Mouse (Mus musculus) T-helper 1 cell (primary cell): ENCODE data around the gene Entpd5.
"Not testable (repeated sequence)": the region's sequence is repeated elsewhere in the genome, so short reads cannot be mapped to it uniquely, and the experiment has no call there.

Experiments used
- in situ Hi-C: fragments of 300-600 bp; cut with MboI, MseI; formaldehyde crosslinking; loops from one replicate; pipeline ENCODE4 v1.15.1; 2025; ENCODE audit warnings: high pct_unique_total_duplicates

Gene Entpd5

DNA sequence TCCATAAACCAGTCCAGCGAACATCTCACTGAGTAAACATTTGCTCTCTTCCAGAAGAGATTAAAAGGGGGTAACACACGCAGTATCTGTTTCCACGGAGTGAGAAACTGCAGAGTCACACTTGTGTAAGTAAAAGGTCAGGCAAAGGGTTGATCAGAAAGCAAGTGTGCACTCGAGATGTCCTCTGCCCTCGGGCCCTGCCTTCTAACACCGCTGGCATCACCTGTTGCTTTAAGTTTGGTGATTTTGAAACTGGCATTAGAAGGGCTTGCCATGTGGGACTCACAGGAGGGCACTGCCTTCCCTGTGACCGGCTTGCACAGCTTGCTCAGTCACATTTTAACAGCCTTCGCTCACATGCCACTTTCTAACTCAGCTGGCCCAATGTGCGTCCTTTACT is 9.2 kb downstream of the Entpd5 start:
- in situ Hi-C loops: no loop called here

DNA sequence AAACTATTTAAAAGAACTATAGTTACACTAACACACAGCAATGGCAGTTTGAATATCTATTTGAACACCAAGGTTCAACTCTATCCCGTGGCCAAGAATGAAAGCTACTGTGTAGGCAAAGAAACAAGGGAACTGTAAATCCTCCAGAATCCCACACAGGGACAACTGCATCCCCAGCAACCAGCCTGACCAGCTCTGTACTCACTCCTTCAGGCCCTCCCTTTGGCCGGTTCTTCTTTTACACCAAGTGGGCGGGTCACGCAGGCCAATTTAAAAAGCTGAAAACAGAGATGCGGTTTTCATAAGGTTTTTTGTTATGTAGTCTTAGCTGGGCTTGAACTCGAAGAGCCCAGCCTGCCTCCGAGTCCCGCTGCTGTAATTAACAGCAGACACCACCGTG is 9.7 kb downstream of the Entpd5 start:
- in situ Hi-C loops: no loop called here

DNA sequence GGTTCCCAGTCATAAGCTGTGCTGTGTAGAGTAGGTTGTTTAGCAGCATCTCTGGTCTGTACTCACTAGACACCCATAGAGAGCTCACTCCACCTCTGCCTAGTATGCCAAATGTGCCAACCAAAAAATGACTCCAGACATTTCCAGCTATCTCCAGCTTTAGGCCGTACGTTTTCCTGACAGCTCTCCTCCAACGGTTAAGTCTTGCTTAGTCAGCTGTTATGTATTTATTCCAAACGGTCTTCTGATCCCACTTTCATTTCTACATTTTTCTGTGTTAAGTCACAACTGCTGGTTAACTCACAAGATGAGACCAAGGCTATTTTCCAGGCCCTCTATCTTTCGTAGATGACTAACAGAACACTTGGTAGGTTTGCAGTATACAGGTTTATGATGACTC is 10.2 kb downstream of the Entpd5 start:
- in situ Hi-C loops: no loop called here

- in situ Hi-C loops: no loop called here
Observed at GRCm38 (mm10) chr12:84397685-84398084, 11.1 kb downstream of the Entpd5 start.

DNA sequence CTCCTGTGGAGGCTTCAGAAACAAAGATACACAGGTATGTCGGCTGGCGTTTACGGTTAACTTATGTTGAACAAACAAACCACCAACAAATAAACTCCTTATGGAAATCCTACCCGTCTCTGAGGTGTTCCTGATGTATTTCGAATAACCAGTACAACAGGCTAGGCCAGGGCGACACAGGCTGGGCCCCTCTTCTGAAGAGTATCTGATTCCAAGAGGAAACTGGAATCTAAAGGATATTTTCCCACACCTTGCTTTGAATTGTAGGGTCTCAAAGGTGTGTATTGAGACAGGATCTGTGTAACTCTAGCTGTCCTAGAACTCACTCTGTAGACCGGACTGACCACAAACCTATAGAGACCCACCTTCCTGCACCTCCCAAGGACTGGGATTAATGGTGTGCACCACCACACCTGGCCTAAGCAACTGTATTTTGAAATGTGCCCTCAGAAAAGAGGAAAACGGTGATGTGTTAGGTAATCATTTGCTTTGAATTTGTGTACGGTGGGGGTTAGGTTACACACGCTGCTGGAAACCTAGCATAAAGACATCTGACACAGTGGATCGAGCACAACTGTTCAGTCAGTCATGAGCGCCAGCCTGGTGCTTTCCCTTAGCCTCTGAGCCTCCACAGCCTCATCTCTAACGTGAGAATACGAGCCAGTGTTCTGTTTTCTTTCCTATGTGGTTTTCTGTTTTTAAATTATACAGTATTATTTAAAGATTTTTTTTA is 11.7 kb downstream of the Entpd5 start:
- in situ Hi-C loops: no loop called here

- in situ Hi-C loops: no loop called here
Observed at GRCm38 (mm10) chr12:84393847-84394246, 15.0 kb downstream of the Entpd5 start.

DNA sequence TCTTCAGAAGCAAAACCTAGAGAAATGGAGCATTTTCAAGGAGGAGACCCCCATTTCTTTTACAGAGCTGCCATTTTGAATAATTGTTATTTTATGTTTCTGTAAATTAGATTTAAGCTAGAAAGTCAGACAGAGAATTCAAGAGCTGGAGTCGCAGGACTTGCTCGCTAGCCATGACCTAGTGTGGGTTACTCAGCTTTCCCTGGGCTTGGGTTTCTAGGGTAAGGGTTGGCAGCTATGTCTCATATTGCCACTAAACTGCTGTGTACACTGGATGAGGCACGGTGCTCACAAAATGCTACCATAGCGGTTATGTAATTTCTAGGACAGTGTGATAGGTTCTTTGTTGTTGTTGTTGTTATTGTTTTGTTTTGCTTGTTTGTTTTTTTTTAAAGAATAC is 16.1 kb downstream of the Entpd5 start:
- in situ Hi-C loops: no loop called here

DNA sequence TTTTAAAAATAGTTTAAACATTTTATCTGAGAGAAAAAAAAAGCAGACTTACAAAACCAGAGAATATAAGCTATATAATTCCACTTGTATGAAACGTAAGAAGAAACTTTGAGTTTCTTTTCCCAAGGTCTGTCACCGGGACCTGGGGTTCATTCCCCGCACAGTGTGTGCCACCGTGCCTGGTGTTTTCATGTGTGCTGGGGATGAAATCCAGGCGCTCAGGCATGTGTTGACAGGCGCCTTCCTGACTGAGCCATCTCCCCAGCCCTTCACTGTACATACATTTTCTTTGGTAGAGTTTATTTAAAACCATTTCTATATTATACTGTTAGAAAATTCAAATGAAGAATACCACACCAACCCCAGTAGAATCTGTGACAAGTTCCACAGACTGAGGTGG is 18.5 kb downstream of the Entpd5 start:
- in situ Hi-C loops: no loop called here

DNA sequence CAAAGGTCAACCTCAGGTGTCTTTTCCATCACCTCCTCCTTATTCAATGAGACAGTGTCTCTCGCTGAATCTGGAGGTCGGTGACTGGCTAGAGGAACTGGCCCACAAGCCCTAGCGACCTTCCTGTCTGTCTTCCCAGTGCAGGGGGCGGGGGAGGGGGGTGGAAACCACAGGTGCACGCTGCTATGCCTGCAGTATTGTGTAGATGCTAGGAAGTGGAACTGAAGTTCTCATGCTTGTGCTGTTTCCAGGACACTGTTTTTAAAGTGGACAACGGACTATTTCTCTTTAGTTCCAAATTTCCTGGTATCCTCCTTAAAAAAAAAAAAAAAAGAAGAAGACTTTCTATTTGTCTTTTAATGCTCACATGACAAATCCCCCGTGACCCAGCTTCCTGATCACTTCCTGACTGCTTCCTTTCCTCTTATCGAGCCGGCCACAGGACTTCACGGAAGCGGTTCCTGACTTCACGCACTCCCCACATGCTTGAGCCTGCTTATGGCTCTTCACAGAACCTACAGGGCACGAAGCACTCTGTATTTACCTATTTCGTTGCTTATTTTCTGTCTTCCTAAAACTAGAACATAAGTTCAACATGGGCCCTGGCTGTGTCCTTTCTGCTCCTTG is 19.9 kb downstream of the Entpd5 start:
- in situ Hi-C loops: no loop called here

GRCm38 (mm10) chr12:84388097-84388496 is 20.7 kb downstream of the Entpd5 start:
- in situ Hi-C loops: no loop called here

- in situ Hi-C loops: no loop called here
Observed at GRCm38 (mm10) chr12:84385408-84385807, 23.4 kb downstream of the Entpd5 start.

GRCm38 (mm10) chr12:84384644-84385081 is 24.2 kb downstream of the Entpd5 start:
- in situ Hi-C loops: no loop called here

DNA sequence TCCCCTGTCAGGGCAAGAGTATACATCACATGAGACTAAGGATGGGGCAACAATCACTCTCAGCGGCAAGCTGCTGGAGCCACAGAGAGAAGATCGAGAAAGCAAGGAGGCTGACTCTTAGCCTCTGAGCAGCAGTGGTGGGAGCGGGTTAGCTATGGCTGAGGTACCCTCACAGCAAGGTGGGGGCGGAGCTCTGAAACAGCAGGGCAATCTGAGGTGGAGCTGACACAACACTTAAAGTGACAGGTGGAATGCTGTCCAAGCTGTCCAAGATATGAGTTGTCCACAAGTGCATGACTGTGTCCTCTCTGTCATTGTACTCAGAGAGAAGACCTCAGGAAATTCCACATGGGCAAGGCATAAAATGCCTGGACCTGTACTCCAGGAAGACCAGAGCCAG is 26.5 kb downstream of the Entpd5 start:
- in situ Hi-C loops: no loop called here

DNA sequence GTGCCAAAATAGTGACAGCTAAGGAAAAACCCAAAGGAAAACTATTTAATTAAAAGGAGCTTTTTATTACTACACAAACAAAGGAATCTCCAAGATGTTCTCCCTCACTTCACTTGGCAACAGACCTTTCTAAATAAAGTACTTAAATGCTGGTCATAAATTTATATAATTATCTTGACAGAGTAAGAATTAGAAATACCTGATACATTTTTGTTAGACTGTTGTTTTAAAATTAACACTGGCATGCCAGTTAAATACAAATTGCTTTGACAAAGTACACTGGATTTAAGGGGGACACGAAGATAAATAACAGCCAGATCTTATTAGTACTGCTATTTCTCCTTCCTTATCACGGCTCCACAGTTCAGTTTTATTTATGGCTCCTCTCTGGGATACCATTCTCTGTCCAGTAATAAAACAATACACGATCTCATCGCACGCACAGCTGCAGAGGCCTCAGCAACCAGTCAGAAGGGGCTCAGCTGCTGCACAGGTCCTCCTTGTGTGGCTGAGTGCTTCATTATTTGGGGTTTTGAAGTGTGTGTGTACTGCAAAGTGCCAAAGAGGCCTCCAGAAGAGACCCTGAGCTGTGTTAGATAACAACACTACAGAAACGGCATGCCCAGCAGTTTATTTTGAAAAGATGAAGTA is 34.9 kb downstream of the Entpd5 start:
- in situ Hi-C loops: no loop called here

DNA sequence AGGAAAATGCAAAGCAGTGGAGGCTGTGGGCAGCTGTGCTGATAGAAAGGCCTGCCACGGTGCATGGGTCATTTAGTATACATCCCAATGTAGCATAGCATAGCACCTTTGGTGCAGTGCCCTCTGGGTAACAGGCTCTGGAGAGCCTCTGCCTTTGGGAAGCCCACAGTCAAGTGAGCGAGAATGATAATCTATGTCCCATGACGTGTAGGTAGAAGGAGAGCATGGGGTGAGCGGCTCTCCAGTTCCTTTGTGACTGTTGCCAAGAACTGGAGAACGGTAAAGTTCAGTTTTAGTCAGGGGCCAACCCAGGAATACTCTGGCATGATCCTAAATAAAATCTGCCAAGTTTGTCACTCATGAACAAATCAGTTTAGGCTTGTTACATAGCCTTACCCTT is 37.2 kb downstream of the Entpd5 start:
- in situ Hi-C loops: no loop called here

DNA sequence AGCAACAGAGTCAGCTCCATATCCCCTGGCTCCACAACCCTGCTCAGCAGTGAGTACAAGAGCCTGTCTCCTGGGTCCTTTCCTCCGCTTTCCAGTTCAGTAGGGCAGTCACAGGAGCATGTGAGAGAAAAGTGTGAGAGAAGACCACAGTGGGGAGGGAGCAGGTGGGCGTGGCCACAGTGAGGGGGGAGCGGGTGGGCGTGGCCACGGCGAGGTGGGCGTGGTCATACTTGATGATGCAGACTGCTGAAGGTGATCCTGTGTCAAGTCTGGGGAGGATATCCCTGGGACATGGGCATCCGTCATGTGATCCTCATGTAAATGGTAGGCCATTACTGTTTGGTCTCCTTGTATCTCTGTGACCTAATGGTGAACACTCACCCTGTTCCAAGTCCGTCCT is 41.9 kb downstream of the Entpd5 start:
- in situ Hi-C loops: no loop called here

GRCm38 (mm10) chr12:84365137-84365536 is 43.7 kb downstream of the Entpd5 start:
- in situ Hi-C loops: no loop called here

DNA sequence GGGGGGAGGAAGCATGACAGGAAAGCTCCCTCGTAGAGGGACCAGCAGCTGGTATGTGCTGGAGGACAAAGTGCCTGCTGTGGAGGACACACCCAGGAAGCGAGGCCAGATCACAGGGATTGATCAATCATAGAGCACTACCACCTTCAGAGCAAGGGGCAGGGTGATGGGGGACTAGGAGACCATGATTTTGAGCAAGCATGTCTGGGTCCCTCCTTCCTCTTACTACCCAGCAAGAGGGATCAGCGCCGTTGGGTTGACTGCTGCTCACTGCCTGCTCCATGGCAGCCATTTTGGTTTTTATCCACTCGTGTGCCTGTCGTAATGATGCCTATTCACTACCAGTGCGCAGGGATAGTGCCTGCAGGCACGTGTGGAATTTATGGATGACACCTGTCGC is 44.5 kb downstream of the Entpd5 start:
- in situ Hi-C loops: no loop called here

DNA sequence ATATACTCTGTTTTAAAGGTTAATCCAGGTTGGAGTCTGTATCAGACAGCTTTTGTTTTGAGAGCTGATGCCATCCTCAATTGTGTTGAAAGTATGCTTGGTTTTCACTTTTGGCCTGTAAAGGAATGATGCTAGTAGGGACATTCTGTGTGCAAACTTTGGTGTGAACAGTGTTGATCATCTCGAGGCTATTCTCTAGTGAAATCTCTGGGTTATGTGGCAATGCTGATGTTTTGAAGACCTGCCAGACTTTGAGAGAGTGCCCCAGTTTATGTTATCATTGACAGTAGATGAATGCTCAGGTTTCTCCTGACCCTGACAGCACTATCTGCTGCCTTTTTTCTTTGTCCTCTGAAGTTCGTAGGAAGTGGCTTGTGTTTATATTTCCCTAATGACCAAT is 46.0 kb downstream of the Entpd5 start:
- in situ Hi-C loops: no loop called here

DNA sequence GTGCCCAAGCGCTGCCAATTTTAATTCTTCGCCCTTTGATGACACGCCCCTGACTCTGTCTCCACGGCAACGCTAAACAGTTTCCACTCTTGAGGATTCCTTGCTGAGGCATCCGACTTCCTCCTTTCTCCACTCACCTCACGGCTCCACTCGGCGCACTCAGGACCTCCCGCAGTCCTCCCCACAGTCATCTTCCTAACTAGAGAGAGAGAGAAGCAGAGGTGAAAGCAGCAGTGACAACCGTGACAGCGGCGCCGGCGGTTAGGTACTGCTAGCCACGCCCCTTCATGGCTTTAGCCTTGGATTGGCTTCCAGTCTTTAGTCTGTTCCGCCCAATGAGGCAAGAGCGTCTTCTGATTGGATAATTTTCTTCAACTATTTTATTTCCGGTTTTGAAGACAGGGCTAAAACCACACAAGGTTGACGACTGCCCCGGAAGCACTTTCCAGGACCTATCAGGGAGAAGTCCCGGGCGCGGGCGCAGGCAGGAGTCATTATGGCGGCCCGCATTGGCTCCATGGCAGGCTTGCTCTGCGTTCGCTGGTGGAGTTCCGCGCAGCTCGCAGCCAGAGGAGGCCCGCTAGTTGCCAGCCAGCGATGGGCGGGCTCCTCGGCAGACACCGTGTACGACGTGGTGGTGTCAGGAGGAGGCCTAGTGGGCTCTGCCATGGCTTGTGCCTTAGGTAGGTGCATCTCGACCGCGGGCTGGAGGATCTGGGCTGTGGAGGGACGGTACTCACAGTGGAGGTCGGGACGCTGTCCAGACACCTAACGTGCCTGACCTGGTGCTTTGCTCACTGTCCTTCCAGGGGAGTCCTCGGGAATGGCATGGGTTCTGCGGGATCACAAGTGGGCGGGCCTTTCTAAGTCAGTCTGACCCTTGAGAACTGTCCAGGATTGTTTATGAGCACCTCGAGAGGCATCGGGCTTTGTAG is 47.0 kb downstream of the Entpd5 start, which contains the start of the genes Coq6 and Fam161b:
Gene Coq6 (plus strand): TSS at position 103 of the 935 bp plus-strand sequence.
Gene Fam161b (minus strand): TSS at position 279 of the 935 bp plus-strand sequence.
- in situ Hi-C loops: no loop called here

GRCm38 (mm10) chr12:84358699-84359098 is 50.1 kb downstream of the Entpd5 start:
- in situ Hi-C loops: not testable (repeated sequence)

- in situ Hi-C loops: no loop called here
Observed at GRCm38 (mm10) chr12:84347192-84347591, 61.6 kb downstream of the Entpd5 start.
